7 mouse cellular contexts compared by ENCODE assay signal in the genomic region with DNA sequence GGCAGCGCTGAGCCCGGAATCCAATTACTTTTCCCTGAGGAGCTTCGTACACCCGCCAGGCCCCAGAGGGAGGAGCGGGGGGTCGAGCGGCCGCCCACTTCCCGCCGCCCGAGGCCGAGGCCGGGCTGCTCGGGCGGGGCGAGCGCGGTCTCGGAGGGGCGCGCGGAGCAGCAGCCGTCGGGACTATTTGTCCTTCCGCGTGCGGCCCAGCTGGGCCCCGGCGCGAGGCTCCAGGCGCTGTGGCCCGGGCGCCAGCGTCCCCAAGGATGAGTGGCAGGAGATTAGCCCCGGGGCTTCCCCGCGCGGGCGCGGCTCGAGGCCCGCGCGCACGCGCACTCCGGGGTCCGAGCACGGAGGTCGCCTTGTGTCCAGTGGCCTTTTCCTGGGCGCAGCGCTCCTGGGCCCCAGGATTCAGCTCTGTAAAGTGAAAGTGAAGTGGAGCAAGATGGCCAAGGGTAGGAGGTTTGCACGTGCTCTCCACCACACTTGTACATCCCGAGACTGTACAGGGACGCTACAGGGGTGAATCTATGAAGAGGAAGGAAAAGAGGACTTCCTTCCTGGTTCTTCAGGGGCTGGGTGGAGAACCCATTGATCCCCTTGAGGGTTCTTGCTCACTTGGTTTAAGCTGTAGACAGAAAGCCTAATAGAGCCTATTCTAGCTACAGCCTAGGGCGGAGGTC. TPM values are rescaled to one million over a fixed set of nuclear protein-coding genes. Genes with fewer than 3 reads are reported as not detected.
A peak's percentile ranks its signal among the peaks of the same experiment; 100 is the strongest.
DNase-seq lines count a peak whose midpoint lies in the region; ATAC-seq lines count a peak whose summit lies in the region.

No protein-coding gene starts in this region.

- H3K4me1 ChIP-seq in intestine, embryonic 16.5 days (ENCODE audit: control insufficient read depth, insufficient read depth, low read length): peaks cover 5% of the 10 kb centered on the region; the same call in 1 of the 2 replicates
- H3K4me1 ChIP-seq in limb, embryonic 10.5 days: peaks cover 22% of the 10 kb centered on the region
- H3K4me1 ChIP-seq in midbrain, embryonic 12.5 days: peaks cover 12% of the 10 kb centered on the region

- H3K36me3 ChIP-seq in intestine, embryonic 16.5 days (ENCODE audit: control insufficient read depth, insufficient read depth, low read length): no peaks in the 10 kb centered on the region
- H3K36me3 ChIP-seq in limb, embryonic 10.5 days: no peaks in the 10 kb centered on the region
- H3K36me3 ChIP-seq in midbrain, embryonic 12.5 days: no peaks in the 10 kb centered on the region

- DNase-seq in adrenal gland, adult 8-10 months: peak; percentile 81
- DNase-seq in embryo, embryonic 11 days: peak; percentile 94
- DNase-seq in gastrocnemius, postnatal 36 days: peak; percentile 84 to 92
- DNase-seq in limb, embryonic 10.5 days (ENCODE audit: low spot score): peak; percentile 93
- peak; percentile 83 for DNase-seq in skeletal muscle tissue, adult 2 months (ENCODE audit: low read depth, low spot score)

- H3K9ac ChIP-seq in intestine, embryonic 16.5 days (ENCODE audit: low read depth, low read length): peak overlapping the region; percentile 85
- peak overlapping the region; percentile 81 for H3K9ac ChIP-seq in midbrain, embryonic 12.5 days (replicated peaks)

- peak overlapping the region; percentile 64 for H3K4me3 ChIP-seq in intestine, embryonic 16.5 days (ENCODE audit: low read length)
- H3K4me3 ChIP-seq in limb, embryonic 10.5 days: peak overlapping the region; percentile 74
- H3K4me3 ChIP-seq in midbrain, embryonic 12.5 days: peak overlapping the region; percentile 62

- no peaks in the 10 kb centered on the region for H3K27me3 ChIP-seq in intestine, embryonic 16.5 days (replicated peaks; ENCODE audit: control insufficient read depth, insufficient read depth, low read length)
- no peaks in the 10 kb centered on the region for H3K27me3 ChIP-seq in limb, embryonic 10.5 days (ENCODE audit: low read depth, poor library complexity, severe bottlenecking)
- no peaks in the 10 kb centered on the region for H3K27me3 ChIP-seq in midbrain, embryonic 12.5 days

- WGBS in intestine, embryonic 16.5 days: 1% methylated on average over 55 of the region's 56 CpGs
- 2% methylated on average over 56 of the region's 56 CpGs for WGBS in limb, embryonic 10.5 days
- 1% methylated on average over 53 of the region's 56 CpGs for WGBS in midbrain, embryonic 12.5 days

- ATAC-seq in intestine, embryonic 16.5 days: peak; percentile 95
- ATAC-seq in midbrain, embryonic 12.5 days (ENCODE audit: low FRiP score, low read depth): peak; percentile 93

- no peaks in the 10 kb centered on the region for H3K9me3 ChIP-seq in intestine, embryonic 16.5 days (ENCODE audit: control insufficient read depth, low read length)
- H3K9me3 ChIP-seq in limb, embryonic 10.5 days (replicated peaks): no peaks in the 10 kb centered on the region
- H3K9me3 ChIP-seq in midbrain, embryonic 12.5 days: no peaks in the 10 kb centered on the region

- peak overlapping the region; percentile 90 for H3K4me2 ChIP-seq in intestine, embryonic 16.5 days (ENCODE audit: low read depth, low read length)
- peak overlapping the region; percentile 90 for H3K4me2 ChIP-seq in midbrain, embryonic 12.5 days (replicated peaks)

- H3K27ac ChIP-seq in intestine, embryonic 16.5 days (ENCODE audit: low read length): peak overlapping the region; percentile 93
- peak overlapping the region; percentile 98 for H3K27ac ChIP-seq in limb, embryonic 10.5 days
- H3K27ac ChIP-seq in midbrain, embryonic 12.5 days (replicated peaks): peak overlapping the region; percentile 92

- intact Hi-C loops in gastrocnemius, postnatal 36 days (cut with DNase I): loop anchor here (1.0 to 5.0 kb wide), 2 partner anchors 22 to 54 kb away; a partner anchor contains a TSS

RNA-seq across cellular contexts. Expression of a gene that starts 21.6 kb away (rescaled TPM):
- total RNA-seq in adrenal gland, adult 8-10 months (2022): 100 to 1,000 TPM in 1 of 4 experiments, 10 to 100 TPM in 3; 75.8 to 118 (median 89.1) TPM
- total RNA-seq in gastrocnemius, postnatal 36 days (2021): 10 to 100 TPM; 25.8 to 27.6 TPM
- 23.9 and 26.0 TPM in 2 replicates for polyA plus RNA-seq in intestine, embryonic 16.5 days (2015; fragmentation: Nextera tagmentation; extraction: Ambion mirVana)
- 201 and 216 TPM in 2 replicates for polyA plus RNA-seq in limb, embryonic 10.5 days (2016; fragmentation: Nextera tagmentation; extraction: Ambion mirVana)
- 192 and 227 TPM in 2 replicates for polyA plus RNA-seq in midbrain, embryonic 12.5 days (2016; fragmentation: Nextera tagmentation; extraction: Ambion mirVana)

Comparison
In these comparisons a context has a peak if more than half of its experiments do, and no peak if none do; other contexts are left out.
1. Peak in every context shown above with its lines: DNase-seq, ATAC-seq, H3K4me3 ChIP-seq and H3K27ac ChIP-seq.